Mouse (Mus musculus) limb, embryonic 11.5 days (tissue): ENCODE measurements around the gene Aff3. TPM values are rescaled to one million over a fixed set of nuclear protein-coding genes. Genes with fewer than 3 reads are reported as not detected.

Source experiments
- ATAC-seq: fragments of 200-750 bp; cut with Nextera tagmentation; 2 replicates; pipeline ENCODE4 v1.8.0; 2017; ENCODE audit warnings: low read depth; ENCODE audit not compliant: insufficient number of reproducible peaks, low FRiP score, low TSS enrichment
- DNase-seq: peaks from one replicate; pipeline ENCODE4 v3.0.0-alpha.2; 2015; ENCODE audit warnings: low spot score
- H3K27ac ChIP-seq: fragments of 300-500 bp; sonication (generic); replicated peaks from 2 replicates; pipeline ENCODE4 v1.5.1; 2014; ENCODE audit warnings: low read depth, mild to moderate bottlenecking, low read length
- H3K27me3 ChIP-seq: fragments of 300-500 bp; sonication (generic); 2 replicates; pipeline ENCODE4 v1.6.1; 2014; ENCODE audit warnings: mild to moderate bottlenecking, low read length, mixed read lengths; ENCODE audit not compliant: control insufficient read depth, insufficient read depth
- H3K36me3 ChIP-seq: fragments of 300-500 bp; sonication (generic); 2 replicates; pipeline ENCODE4 v1.6.1; 2014; ENCODE audit warnings: mild to moderate bottlenecking, low read length, moderate library complexity, mixed read lengths; ENCODE audit not compliant: control insufficient read depth, insufficient read depth
- H3K4me1 ChIP-seq: fragments of 300-500 bp; sonication (generic); 2 replicates; pipeline ENCODE4 v1.6.1; 2014; ENCODE audit warnings: low read length, mixed read lengths; ENCODE audit not compliant: control insufficient read depth, insufficient read depth
- H3K4me2 ChIP-seq: fragments of 300-500 bp; sonication (generic); 2 replicates; pipeline ENCODE4 v1.6.1; 2014; ENCODE audit warnings: low read depth, mild to moderate bottlenecking, moderate library complexity; ENCODE audit not compliant: severe bottlenecking
- H3K4me3 ChIP-seq: fragments of 300-500 bp; sonication (generic); 2 replicates; pipeline ENCODE4 v1.5.1; 2014; ENCODE audit warnings: low read depth, low read length
- H3K9ac ChIP-seq: fragments of 300-500 bp; sonication (generic); 2 replicates; pipeline ENCODE4 v1.6.1; 2014; ENCODE audit warnings: mild to moderate bottlenecking, low read length
- H3K9me3 ChIP-seq: fragments of 300-500 bp; sonication (generic); 2 replicates; pipeline ENCODE4 v1.6.1; 2016; ENCODE audit warnings: low read length; ENCODE audit not compliant: control insufficient read depth
- WGBS: fragments of 180-500 bp; shearing (Covaris S2); extraction: QIAGEN DNeasy Blood & Tissue Kit; methylation state at CpG from one replicate; pipeline ENCODE4 v1.1.7; 2014; 5-methylcytosine and 5-hydroxymethylcytosine counted together
- polyA plus RNA-seq: library from polyadenylated mRNA; unstranded; fragments of >200 nt; fragmentation: Nextera tagmentation; extraction: Ambion mirVana; gene quantifications from 2 replicates; pipeline ENCODE4 v1.2.1, GENCODE M21; 2014

Aff3 gene
- polyA plus RNA-seq, 1 experiment from 2014 or later: 43.9 TPM

DNA sequence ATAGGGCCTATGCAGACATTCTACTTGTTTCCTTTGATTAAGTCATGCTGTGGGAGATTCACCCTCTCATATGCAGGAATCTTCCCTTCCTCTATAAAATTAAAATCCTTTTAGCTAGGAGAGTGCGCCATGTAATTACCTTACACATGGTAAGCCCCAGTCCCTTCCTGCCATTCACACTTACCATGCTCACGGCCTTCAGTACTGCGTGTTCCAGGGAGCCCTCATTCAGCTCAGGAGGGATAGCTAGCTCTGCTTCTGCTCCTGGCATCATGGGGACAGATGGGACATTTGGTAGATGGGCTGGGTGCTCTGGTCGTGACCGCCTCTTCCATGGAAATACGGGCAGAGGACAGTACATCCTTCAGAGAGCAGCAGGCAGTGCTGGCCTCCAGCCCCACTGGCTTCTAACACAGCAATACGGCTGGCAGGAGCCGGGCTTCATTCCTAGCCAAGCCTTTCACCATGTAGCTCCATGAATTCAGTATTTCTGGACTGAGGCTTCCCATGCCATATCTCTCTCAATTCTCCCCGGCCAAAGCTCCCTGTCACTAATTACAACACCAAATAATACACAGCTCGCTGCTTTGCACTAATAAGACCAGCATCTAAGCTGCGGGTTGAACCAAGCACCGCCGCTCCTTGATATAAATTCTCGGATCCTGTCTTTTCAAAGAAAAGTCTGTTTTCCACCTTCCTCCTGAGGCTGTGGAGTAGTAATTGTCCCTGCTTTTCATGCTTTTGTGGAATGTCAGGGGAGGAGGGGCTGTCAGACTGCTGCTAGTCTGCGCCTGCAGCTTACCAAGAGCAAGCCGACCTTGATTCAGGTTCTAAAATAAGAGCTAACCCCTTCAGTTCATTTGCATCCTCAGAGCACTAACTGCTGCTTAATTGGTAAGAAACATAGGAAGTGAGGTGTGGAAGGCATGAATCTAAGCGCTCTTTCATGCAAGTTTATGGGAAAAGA is 464.8 kb downstream of the Aff3 start:
- Histone ChIP-seq H3K4me2 (no peak overlapping the region), H3K36me3 (no peaks in the 10 kb centered on the region; the same call in 1 of the 2 replicates), H3K9ac (no peak overlapping the region), H3K4me3 (no peak overlapping the region), H3K4me1 (no peaks in the 10 kb centered on the region), H3K27ac (no peak overlapping the region), H3K9me3 (no peaks in the 10 kb centered on the region), H3K27me3 (no peaks in the 10 kb centered on the region)
- 66% methylated on average over 17 of the region's 17 CpGs for WGBS
- no peak for DNase-seq
- no peak for ATAC-seq

DNA sequence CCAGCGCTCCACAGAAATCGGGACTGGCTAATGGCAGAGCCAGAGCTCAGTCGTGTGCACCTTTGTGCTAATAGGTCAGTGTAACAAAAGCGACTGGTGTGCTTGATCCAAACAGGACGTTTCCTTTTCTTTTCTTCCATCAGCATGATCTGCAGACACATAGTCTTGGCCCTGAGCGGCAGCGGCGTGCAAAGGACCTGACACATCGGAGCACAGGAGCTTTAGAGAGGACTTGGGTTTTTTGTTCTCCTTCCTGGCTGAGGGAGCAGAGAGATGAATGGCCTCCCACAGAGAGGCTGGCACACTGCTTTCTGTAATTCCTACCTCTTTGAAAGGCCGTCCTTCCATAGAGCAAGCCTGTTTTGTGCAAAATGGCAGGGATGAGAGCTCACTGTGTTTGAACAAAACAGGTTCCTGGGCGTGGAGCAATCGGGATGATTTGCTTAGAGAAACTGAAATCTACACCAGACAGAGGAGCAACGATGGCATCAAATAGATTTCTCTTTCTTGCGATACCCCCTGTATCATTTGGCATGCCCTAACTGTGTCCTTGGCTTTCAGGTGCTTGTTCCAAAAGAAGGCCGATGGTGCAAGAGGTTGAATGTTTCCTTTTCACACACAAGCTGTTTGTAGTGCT is 466.2 kb downstream of the Aff3 start:
- ATAC-seq (no peak), DNase-seq (no peak)
- Histone ChIP-seq H3K4me2 (no peak overlapping the region), H3K4me3 (no peak overlapping the region), H3K36me3 (no peaks in the 10 kb centered on the region; the same call in 1 of the 2 replicates), H3K9ac (no peak overlapping the region), H3K27ac (no peak overlapping the region), H3K9me3 (no peaks in the 10 kb centered on the region), H3K27me3 (no peaks in the 10 kb centered on the region), H3K4me1 (no peaks in the 10 kb centered on the region)
- WGBS: 77% methylated on average over 15 of the region's 15 CpGs

DNA sequence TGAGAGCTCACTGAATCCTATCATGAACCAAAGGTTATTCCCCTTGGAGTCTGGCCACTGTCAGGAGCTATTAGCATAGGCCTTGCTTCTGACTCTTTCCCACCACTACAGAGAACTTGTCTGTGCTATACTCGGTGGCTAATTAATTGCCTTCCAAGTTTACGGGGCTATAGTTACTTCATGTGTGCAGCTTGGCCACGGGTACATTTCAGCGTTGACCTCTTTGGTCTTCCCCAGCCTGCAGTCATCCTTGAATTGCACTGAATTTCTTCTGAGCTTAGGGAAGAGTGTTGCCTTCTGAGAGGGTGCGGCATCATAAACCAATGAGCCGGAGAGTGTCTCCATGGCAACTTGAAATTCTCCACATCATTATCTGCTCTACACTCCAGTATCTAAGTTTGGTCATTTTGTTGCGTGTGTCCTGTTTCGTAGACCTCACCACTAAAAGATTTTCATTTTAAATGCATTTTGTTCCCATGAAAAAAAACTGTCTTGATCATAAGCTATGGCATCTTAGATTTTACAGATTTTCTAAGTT is 467.5 kb downstream of the Aff3 start:
- 80% methylated on average over 8 of the region's 8 CpGs for WGBS
- no peak for ATAC-seq
- DNase-seq: no peak

DNA sequence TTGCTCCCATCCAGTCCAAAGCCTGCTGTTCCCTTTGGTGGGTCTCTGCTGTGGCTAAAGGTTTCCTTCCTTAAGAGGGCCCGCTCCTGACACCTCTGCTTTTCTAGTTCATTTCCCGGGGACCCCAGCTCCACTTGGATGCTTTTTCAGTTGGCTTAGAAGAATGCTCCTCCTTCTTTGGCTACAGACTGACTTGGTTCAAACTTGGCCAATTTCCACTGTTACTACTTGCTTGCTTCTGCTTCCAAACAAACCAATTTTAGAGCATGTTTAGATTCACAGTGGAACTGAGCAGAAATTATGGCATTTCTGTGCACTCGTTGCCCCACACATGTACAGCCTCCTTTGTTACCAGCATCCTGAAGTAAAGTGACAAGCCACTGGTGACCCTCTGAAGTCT is 469.0 kb downstream of the Aff3 start:
- Histone ChIP-seq H3K9ac (no peak overlapping the region), H3K4me1 (no peaks in the 10 kb centered on the region), H3K27me3 (no peaks in the 10 kb centered on the region), H3K9me3 (no peaks in the 10 kb centered on the region), H3K4me3 (no peak overlapping the region), H3K4me2 (no peak overlapping the region), H3K27ac (no peak overlapping the region), H3K36me3 (no peaks in the 10 kb centered on the region; the same call in 1 of the 2 replicates)
- no peak for ATAC-seq
- no peak for DNase-seq
- WGBS: 92% methylated on average over 3 of the region's 3 CpGs

More for the DNA sequence above, 467.5 kb downstream of the Aff3 start:
- H3K27ac ChIP-seq: no peak overlapping the region
- H3K9ac ChIP-seq: no peak overlapping the region
- H3K4me3 ChIP-seq: no peak overlapping the region
- H3K9me3 ChIP-seq: no peaks in the 10 kb centered on the region
- H3K4me2 ChIP-seq: no peak overlapping the region
- no peaks in the 10 kb centered on the region for H3K27me3 ChIP-seq
- no peaks in the 10 kb centered on the region; the same call in 1 of the 2 replicates for H3K36me3 ChIP-seq
- H3K4me1 ChIP-seq: no peaks in the 10 kb centered on the region

DNA sequence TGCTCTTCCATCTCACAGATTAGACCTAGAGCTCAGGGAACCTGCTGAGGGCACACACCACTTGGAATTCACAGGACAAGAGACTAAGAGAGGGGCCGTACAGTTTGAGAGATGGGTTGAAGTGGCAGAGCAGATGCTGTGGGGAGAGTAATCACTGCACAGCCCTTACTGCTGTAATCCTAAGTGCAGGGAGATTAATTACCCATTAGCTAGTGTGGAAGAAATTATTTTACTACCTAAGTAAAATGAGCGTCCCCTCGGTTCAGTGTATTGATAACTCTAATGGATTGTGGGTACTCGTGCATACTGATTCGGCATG is 478.6 kb downstream of the Aff3 start:
- H3K4me2 ChIP-seq: no peak overlapping the region
- no peaks in the 10 kb centered on the region for H3K4me1 ChIP-seq
- H3K36me3 ChIP-seq: no peaks in the 10 kb centered on the region
- DNase-seq: no peak
- no peaks in the 10 kb centered on the region for H3K27me3 ChIP-seq
- H3K27ac ChIP-seq: no peak overlapping the region
- ATAC-seq: no peak
- H3K9me3 ChIP-seq: no peaks in the 10 kb centered on the region
- no peak overlapping the region for H3K9ac ChIP-seq
- no peak overlapping the region for H3K4me3 ChIP-seq
- WGBS: 85% methylated on average over 5 of the region's 5 CpGs

DNA sequence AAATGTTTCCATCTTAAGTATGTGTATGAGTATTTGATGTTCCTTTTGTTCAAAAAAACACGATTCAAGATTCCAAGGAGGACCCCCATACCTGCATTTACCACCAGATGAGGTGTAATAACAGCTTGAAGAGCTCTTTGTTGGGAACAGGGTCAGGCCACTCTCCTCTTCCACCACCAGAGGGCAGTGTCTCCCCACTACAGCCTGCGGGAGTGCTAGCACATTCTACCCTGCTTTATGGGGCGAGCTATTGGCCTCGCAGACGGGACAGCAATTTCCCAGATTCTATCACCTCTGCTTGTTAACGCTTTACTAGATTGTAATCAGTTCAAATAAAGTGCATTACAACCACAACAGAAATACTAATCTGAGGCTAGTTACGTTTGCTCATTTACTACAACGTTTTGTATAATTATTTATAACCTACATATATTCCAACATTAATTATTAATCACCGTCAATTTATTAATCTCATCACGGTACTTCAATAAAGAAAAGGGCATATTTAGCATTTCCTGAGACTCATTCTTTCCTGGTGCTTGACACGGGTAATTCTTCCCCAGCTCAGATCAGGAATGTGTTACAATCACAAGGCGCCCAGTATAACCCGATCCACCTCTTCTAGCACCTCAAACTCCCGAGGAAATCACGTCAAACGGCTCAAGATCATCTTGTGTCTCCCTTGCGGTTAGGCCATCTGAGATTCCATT is 479.1 kb downstream of the Aff3 start:
- H3K27ac ChIP-seq: no peak overlapping the region
- WGBS: 39% methylated on average over 17 of the region's 17 CpGs
- ATAC-seq: 0 out of 2 replicates have a peak, but pooled peaks have one; percentile 62

DNA sequence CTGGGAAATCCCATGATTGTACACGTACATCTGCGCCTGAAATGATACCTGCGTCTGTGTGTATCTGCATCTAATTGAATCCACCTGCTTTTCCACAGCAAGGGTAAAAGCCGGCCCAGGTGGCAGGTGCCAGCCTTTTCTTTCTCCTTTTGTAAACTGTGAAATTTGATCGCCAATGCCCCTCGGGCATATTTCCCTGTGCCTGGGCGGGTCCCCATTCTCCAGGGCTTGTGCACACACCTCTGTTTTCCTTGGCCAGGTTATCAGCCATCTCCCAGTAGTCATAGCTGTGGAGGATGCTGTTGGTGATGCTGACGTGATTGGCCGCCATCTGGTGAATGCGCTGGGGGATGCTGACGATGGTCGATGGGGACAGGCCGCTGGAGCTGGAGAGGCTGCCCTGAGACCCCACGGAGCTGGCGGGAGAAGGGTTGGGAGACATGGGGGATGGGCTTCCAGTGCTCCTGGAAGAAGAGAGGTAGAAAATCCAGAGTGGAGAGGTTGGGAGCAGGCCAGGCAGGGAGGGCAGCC is 483.7 kb downstream of the Aff3 start:
- Histone ChIP-seq H3K27me3 (no peaks in the 10 kb centered on the region), H3K9me3 (no peaks in the 10 kb centered on the region), H3K4me2 (no peak overlapping the region), H3K4me1 (no peaks in the 10 kb centered on the region), H3K9ac (no peak overlapping the region), H3K27ac (no peak overlapping the region), H3K4me3 (no peak overlapping the region), H3K36me3 (peaks cover 4% of the 10 kb centered on the region)
- ATAC-seq: no peak; the same call in 1 of the 2 replicates
- WGBS: 82% methylated on average over 15 of the region's 15 CpGs
- DNase-seq: no peak

More for the DNA sequence above, 479.1 kb downstream of the Aff3 start:
- H3K27me3 ChIP-seq: no peaks in the 10 kb centered on the region
- DNase-seq: peak; percentile 90
- H3K9ac ChIP-seq: no peak overlapping the region
- H3K4me1 ChIP-seq: no peaks in the 10 kb centered on the region
- no peaks in the 10 kb centered on the region for H3K36me3 ChIP-seq
- no peak overlapping the region for H3K4me2 ChIP-seq
- no peak overlapping the region for H3K4me3 ChIP-seq
- no peaks in the 10 kb centered on the region for H3K9me3 ChIP-seq

DNA sequence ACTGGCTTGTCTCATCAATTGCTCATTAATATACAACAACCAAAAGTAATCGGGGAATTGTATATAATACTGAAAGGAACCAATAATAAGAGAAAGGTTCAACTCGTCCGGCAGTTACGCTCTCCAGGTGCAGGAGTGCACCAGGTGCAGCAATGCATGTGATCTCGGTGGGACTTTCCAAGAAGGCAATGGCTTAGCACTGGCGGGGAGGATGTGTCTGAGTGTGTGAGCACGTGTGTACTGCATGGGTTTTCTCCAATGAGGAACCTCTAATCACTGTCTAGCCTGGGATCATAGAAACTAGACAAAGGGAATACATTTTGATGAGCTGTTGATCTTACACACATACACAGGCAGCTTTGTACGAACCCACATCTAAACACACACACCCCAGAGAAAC is 485.8 kb downstream of the Aff3 start:
- WGBS: 93% methylated on average over 8 of the region's 8 CpGs
- DNase-seq: no peak
- Histone ChIP-seq H3K9ac (no peak overlapping the region), H3K4me1 (no peaks in the 10 kb centered on the region), H3K4me2 (no peak overlapping the region), H3K36me3 (peaks cover 4% of the 10 kb centered on the region), H3K4me3 (no peak overlapping the region), H3K27ac (no peak overlapping the region), H3K9me3 (no peaks in the 10 kb centered on the region), H3K27me3 (no peaks in the 10 kb centered on the region)
- ATAC-seq: no peak
